Mouse (Mus musculus): ENCODE data around the gene Olfr1309.

DNA sequence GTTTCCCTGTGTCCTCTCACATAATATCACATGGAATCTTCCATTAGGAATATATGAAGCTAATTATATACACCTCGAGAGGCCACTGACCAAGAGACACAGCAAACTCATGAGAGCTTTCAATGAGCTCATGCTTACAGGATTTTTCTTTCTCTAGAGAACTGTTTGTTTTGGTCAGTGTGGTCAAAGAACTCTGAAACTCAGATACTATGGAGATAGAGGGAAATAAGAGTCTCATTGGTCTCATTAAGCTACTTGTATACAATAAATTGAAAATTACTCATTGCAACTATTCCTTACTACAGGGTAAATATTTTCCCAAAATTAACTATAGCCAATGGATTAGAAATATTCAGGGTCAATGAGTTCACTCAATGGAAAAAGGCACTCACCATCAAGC, 40.7 kb downstream of the Olfr1309 start, which contains the start of gene Olfr1307:
- TF ChIP-seq CTCF (IDR thresholded peaks at IDR 0.05; ENCODE audit: control insufficient read depth, insufficient read depth, insufficient replicate concordance, low read depth, low read length) (no peak), POLR2A (IDR thresholded peaks at IDR 0.05; ENCODE audit: control insufficient read depth, low read depth, low read length) (no peak)
